Mouse (Mus musculus) cerebellum, adult 18-20 months (tissue): ENCODE data around the gene Sdhc.
"Not testable (repeated sequence)": the region's sequence is repeated elsewhere in the genome, so short reads cannot be mapped to it uniquely, and the experiment has no call there.

ENCODE experiments used
- DNase-seq, 2 experiments: peaks; one replicate each; pipeline ENCODE4 v3.0.0; 2021

Sdhc gene

GRCm38 (mm10) chr1:171111781-171112575 is 38.4 kb downstream of the Sdhc start:
- DNase-seq, result peak; percentile 32 to 43

GRCm38 (mm10) chr1:171111020-171111780 is 39.2 kb downstream of the Sdhc start:
- DNase-seq, result peak; percentile 89 to 98

GRCm38 (mm10) chr1:171110659-171111019 is 39.8 kb downstream of the Sdhc start:
- DNase-seq, result no peak

- no peak for DNase-seq
These were observed 40.8 kb downstream of the Sdhc start for GRCm38 (mm10) chr1:171109620-171110019.

GRCm38 (mm10) chr1:171105226-171105625 is 45.2 kb downstream of the Sdhc start:
- no peak for DNase-seq

GRCm38 (mm10) chr1:171103179-171103840 is 47.1 kb downstream of the Sdhc start:
- peak in 1 of 2 experiments; percentile 20 for DNase-seq

- DNase-seq, result peak; percentile 71 to 88
These were observed 47.7 kb downstream of the Sdhc start for GRCm38 (mm10) chr1:171102547-171103177.

- peak; percentile 81 to 89 for DNase-seq
These were observed 48.5 kb downstream of the Sdhc start for GRCm38 (mm10) chr1:171101733-171102546.

- DNase-seq, result no peak
These were observed 49.4 kb downstream of the Sdhc start for GRCm38 (mm10) chr1:171101033-171101432.

- no peak for DNase-seq
These were observed 52.8 kb downstream of the Sdhc start for GRCm38 (mm10) chr1:171097612-171098011.

- no peak for DNase-seq
These were observed 53.3 kb downstream of the Sdhc start for GRCm38 (mm10) chr1:171097136-171097535.

GRCm38 (mm10) chr1:171096110-171096964 is 54.1 kb downstream of the Sdhc start:
- DNase-seq, result no peak

GRCm38 (mm10) chr1:171094424-171094823 is 56.0 kb downstream of the Sdhc start:
- DNase-seq, result no peak

- no peak for DNase-seq
These were observed 59.6 kb downstream of the Sdhc start for GRCm38 (mm10) chr1:171090761-171091160.

GRCm38 (mm10) chr1:171089891-171090290 is 60.5 kb downstream of the Sdhc start:
- DNase-seq, result no peak

GRCm38 (mm10) chr1:171088237-171088869 is 62.0 kb downstream of the Sdhc start:
- not testable (repeated sequence) for DNase-seq

GRCm38 (mm10) chr1:171085718-171086117 is 64.7 kb downstream of the Sdhc start:
- DNase-seq, result no peak

- DNase-seq, result not testable (repeated sequence)
These were observed 68.7 kb downstream of the Sdhc start for GRCm38 (mm10) chr1:171081512-171082231.

GRCm38 (mm10) chr1:171079825-171080224 is 70.6 kb downstream of the Sdhc start:
- not testable (repeated sequence) for DNase-seq

- DNase-seq, result not testable (repeated sequence)
These were observed 71.1 kb downstream of the Sdhc start for GRCm38 (mm10) chr1:171079345-171079744.
